8 mouse cellular contexts compared by ENCODE assay signal in genomic region chr16:5012036-5013005, GRCm38 (mm10). TPM values are rescaled to one million over a fixed set of nuclear protein-coding genes. Genes with fewer than 3 reads are reported as not detected.
A peak's percentile ranks its signal among the peaks of the same experiment; 100 is the strongest.
DNase-seq lines count a peak whose midpoint lies in the region; ATAC-seq lines count a peak whose summit lies in the region.

No protein-coding gene starts in this region.

- H3K4me2 ChIP-seq in forebrain, embryonic 14.5 days (ENCODE audit: low read length), result peak overlapping the region; percentile 76
- peak overlapping the region; percentile 78 for H3K4me2 ChIP-seq in neural tube, embryonic 12.5 days (replicated peaks)

- H3K36me3 ChIP-seq in forebrain, embryonic 14.5 days (ENCODE audit: control insufficient read depth, insufficient read depth, low read length), result peaks cover 36% of the 10 kb centered on the region
- peaks cover 42% of the 10 kb centered on the region for H3K36me3 ChIP-seq in neural tube, embryonic 12.5 days

- ATAC-seq in forebrain, embryonic 14.5 days, result no peak
- no peak for ATAC-seq in neural tube, embryonic 12.5 days (ENCODE audit: low FRiP score, low read depth)
- ATAC-seq in inflammation-experienced regulatory T-cells, adult 6 months, result no peak

- H3K9me3 ChIP-seq in forebrain, embryonic 14.5 days (replicated peaks; ENCODE audit: control insufficient read depth, low read length), result no peaks in the 10 kb centered on the region
- no peaks in the 10 kb centered on the region for H3K9me3 ChIP-seq in neural tube, embryonic 12.5 days

- 54% methylated on average over 13 of the region's 13 CpGs for WGBS in forebrain, embryonic 14.5 days
- 55% methylated on average over 13 of the region's 13 CpGs for WGBS in neural tube, embryonic 12.5 days

- H3K27ac ChIP-seq in forebrain, embryonic 14.5 days (ENCODE audit: low read depth, low read length), result no peak overlapping the region
- no peak overlapping the region; the same call in 1 of the 2 replicates for H3K27ac ChIP-seq in neural tube, embryonic 12.5 days

- peak; percentile 39 for DNase-seq in layer of hippocampus, adult 11-12 months (ENCODE audit: low spot score)
- no peak for DNase-seq in layer of hippocampus, postnatal 25 days (ENCODE audit: extremely low spot score in 1 of 2, low spot score in 1 of 2)
- peak; percentile 40 for DNase-seq in brain, adult 2 months (ENCODE audit: low read depth, low spot score)
- peak; percentile 1 for DNase-seq in forebrain, embryonic 14.5 days (ENCODE audit: low spot score)
- peak; percentile 65 to 76 for DNase-seq in kidney, postnatal 36 days
- no peak for DNase-seq in left cerebral cortex, postnatal 36 days (ENCODE audit: low spot score in 2 of 2)

- intact Hi-C loops in left cerebral cortex, postnatal 36 days (cut with DNase I), result loop anchor here (2.0 to 5.0 kb wide), 2 partner anchors 35 to 48 kb away; partner anchors contain the start of gene Anks3

- peak overlapping the region; percentile 57 for H3K4me3 ChIP-seq in forebrain, embryonic 14.5 days (ENCODE audit: low read depth, low read length)
- peak overlapping the region; percentile 45 for H3K4me3 ChIP-seq in neural tube, embryonic 12.5 days

- peaks cover 6% of the 10 kb centered on the region for H3K4me1 ChIP-seq in forebrain, embryonic 14.5 days (ENCODE audit: control insufficient read depth, insufficient read depth, low read length)
- peaks cover 14% of the 10 kb centered on the region for H3K4me1 ChIP-seq in neural tube, embryonic 12.5 days

- no peaks in the 10 kb centered on the region for H3K27me3 ChIP-seq in forebrain, embryonic 14.5 days (replicated peaks; ENCODE audit: control insufficient read depth, insufficient read depth, low read length)
- H3K27me3 ChIP-seq in neural tube, embryonic 12.5 days (replicated peaks), result no peaks in the 10 kb centered on the region

- peak overlapping the region; percentile 69 for H3K9ac ChIP-seq in forebrain, embryonic 14.5 days (ENCODE audit: low read length)
- peak overlapping the region; percentile 59 for H3K9ac ChIP-seq in neural tube, embryonic 12.5 days

RNA-seq across cellular contexts. Expression of gene Rogdi, which starts 1.0 kb away (rescaled TPM):
- 100 to 1,000 TPM; 361 to 407 TPM for total RNA-seq in layer of hippocampus, postnatal 25 days (2021)
- polyA plus RNA-seq in forebrain, embryonic 14.5 days (2014; fragmentation: Nextera tagmentation; extraction: Ambion mirVana), result 101 and 103 TPM in 2 replicates
- polyA plus RNA-seq in neural tube, embryonic 12.5 days (2016; fragmentation: Nextera tagmentation; extraction: Ambion mirVana), result 121 and 124 TPM in 2 replicates
- 10 to 100 TPM; 17.7 to 32.4 (median 20.6) TPM for polyA plus RNA-seq in inflammation-experienced regulatory T-cells, adult 6 months (2017; shearing (Covaris generic))
- 100 to 1,000 TPM; 195 to 236 TPM for total RNA-seq in left cerebral cortex, postnatal 36 days (2021)

RNA-seq across cellular contexts. Expression of gene Smim22, which starts 5.2 kb away (rescaled TPM):
- total RNA-seq in layer of hippocampus, postnatal 25 days (2021), result not detected
- 0.75 and 1.1 TPM in 2 replicates for polyA plus RNA-seq in forebrain, embryonic 14.5 days (2014; fragmentation: Nextera tagmentation; extraction: Ambion mirVana)
- 1.1 TPM in 1 of 2 replicates, not detected in the other for polyA plus RNA-seq in neural tube, embryonic 12.5 days (2016; fragmentation: Nextera tagmentation; extraction: Ambion mirVana)
- not detected for polyA plus RNA-seq in inflammation-experienced regulatory T-cells, adult 6 months (2017; shearing (Covaris generic))
- not detected for total RNA-seq in left cerebral cortex, postnatal 36 days (2021)

RNA-seq across cellular contexts. Expression of gene Sept12, which starts 14.7 kb away (rescaled TPM):
- not detected for total RNA-seq in layer of hippocampus, postnatal 25 days (2021)
- not detected in 2 replicates for polyA plus RNA-seq in forebrain, embryonic 14.5 days (2014; fragmentation: Nextera tagmentation; extraction: Ambion mirVana)
- not detected in 2 replicates for polyA plus RNA-seq in neural tube, embryonic 12.5 days (2016; fragmentation: Nextera tagmentation; extraction: Ambion mirVana)
- not detected for polyA plus RNA-seq in inflammation-experienced regulatory T-cells, adult 6 months (2017; shearing (Covaris generic))
- total RNA-seq in left cerebral cortex, postnatal 36 days (2021), result not detected

RNA-seq across cellular contexts. Expression of gene Glyr1, which starts 37.3 kb away (rescaled TPM):
- total RNA-seq in layer of hippocampus, postnatal 25 days (2021), result 100 to 1,000 TPM; 135 to 138 TPM
- 120 and 123 TPM in 2 replicates for polyA plus RNA-seq in forebrain, embryonic 14.5 days (2014; fragmentation: Nextera tagmentation; extraction: Ambion mirVana)
- 217 and 234 TPM in 2 replicates for polyA plus RNA-seq in neural tube, embryonic 12.5 days (2016; fragmentation: Nextera tagmentation; extraction: Ambion mirVana)
- 10 to 100 TPM; 77.6 to 91.8 (median 78.0) TPM for polyA plus RNA-seq in inflammation-experienced regulatory T-cells, adult 6 months (2017; shearing (Covaris generic))
- total RNA-seq in left cerebral cortex, postnatal 36 days (2021), result 100 to 1,000 TPM; 145 to 150 TPM

RNA-seq across cellular contexts. Expression of gene Ubn1, which starts 37.5 kb away (rescaled TPM):
- 10 to 100 TPM; 41.4 to 42.1 TPM for total RNA-seq in layer of hippocampus, postnatal 25 days (2021)
- polyA plus RNA-seq in forebrain, embryonic 14.5 days (2014; fragmentation: Nextera tagmentation; extraction: Ambion mirVana), result 14.3 and 16.2 TPM in 2 replicates
- polyA plus RNA-seq in neural tube, embryonic 12.5 days (2016; fragmentation: Nextera tagmentation; extraction: Ambion mirVana), result 25.2 and 25.5 TPM in 2 replicates
- 10 to 100 TPM; 29.5 to 42.1 (median 34.1) TPM for polyA plus RNA-seq in inflammation-experienced regulatory T-cells, adult 6 months (2017; shearing (Covaris generic))
- 10 to 100 TPM; 39.4 to 49.6 TPM for total RNA-seq in left cerebral cortex, postnatal 36 days (2021)

Comparison
In these comparisons a context has a peak if more than half of its experiments do, and no peak if none do; other contexts are left out.
1. DNase-seq: peak in layer of hippocampus, adult 11-12 months (single experiment), brain, adult 2 months (single experiment), forebrain, embryonic 14.5 days (single experiment) and kidney, postnatal 36 days (2 of 2); none in layer of hippocampus, postnatal 25 days (0 of 2) and left cerebral cortex, postnatal 36 days (0 of 2).